13 mouse cellular contexts compared by ENCODE assay signal in the genomic region with DNA sequence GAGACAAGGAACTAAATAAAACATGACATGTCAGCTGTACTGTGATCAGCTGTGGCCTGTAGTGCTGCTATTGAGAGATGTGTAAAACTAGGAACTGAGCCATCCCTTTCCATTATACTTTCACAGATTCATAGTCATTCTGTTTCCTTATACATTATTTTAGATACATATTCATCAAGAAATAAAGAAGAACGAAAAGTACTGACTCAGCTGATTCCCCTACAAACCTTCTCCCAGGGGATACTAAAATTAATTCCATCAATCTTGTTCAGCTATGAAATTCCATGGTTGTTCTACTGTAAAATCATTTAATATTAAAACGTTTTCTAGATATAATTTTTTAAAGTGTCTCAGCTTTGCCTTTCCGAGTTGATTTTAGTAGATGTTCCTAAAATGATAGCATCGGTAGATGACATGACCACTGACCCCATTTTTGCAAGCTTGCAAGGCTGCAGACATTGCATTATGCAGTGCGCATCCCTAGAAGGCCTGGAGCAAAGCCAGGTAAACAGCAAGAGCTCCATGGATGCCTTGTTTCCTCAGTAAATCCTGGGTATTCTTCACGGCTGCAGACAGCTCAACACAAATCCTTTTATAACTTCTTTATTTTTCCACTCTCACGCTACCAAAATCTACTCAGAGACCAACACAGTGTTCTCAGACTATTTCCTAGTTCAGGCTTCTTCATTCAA. TPM values are rescaled to one million over a fixed set of nuclear protein-coding genes. Genes with fewer than 3 reads are reported as not detected.
DNase-seq lines count a peak whose midpoint lies in the region; ATAC-seq and TF ChIP-seq lines count a peak whose summit lies in the region.
"Had no signal": no experiment of that assay in that cellular context is flagged by ENCODE, and none has a peak within 500 bp of the region (broad histone marks: within the 10 kb centered on the region; RNA-seq: fewer than 3 reads in every experiment).

No protein-coding gene starts in this region.

- H3K79me2 ChIP-seq in CH12.LX (replicated peaks; ENCODE audit: control insufficient read depth, extremely low read depth, insufficient read depth, poor library complexity, severe bottlenecking) = no peaks in the 10 kb centered on the region

- 76% methylated on average over 7 of the region's 7 CpGs for WGBS in heart, embryonic 16.5 days
- WGBS in midbrain, embryonic 13.5 days = 72% methylated on average over 7 of the region's 7 CpGs

- peaks cover 14% of the 10 kb centered on the region for H3K4me1 ChIP-seq in heart, embryonic 16.5 days (ENCODE audit: control insufficient read depth, insufficient read depth, low read length)
- H3K4me1 ChIP-seq in CH12.LX (ENCODE audit: control insufficient read depth in 1 of 2, insufficient read depth in 2 of 2) = no peaks in the 10 kb centered on the region; a peak in 1 of 4 replicates
- H3K4me1 ChIP-seq in midbrain, embryonic 13.5 days (replicated peaks) = peaks cover 22% of the 10 kb centered on the region

- dilution Hi-C loops in CH12.LX (cut with MboI; ENCODE audit: extremely low pct_ligation_motif_present, extremely low pct_unique_long_range_greater_than_20kb, low sequenced_read_pairs) = no loop called here

- intact Hi-C loops in heart, postnatal 25 days (cut with DNase I) = no loop called here

- no peak overlapping the region for H3K9ac ChIP-seq in heart, embryonic 16.5 days (ENCODE audit: low read length)
- H3K9ac ChIP-seq in CH12.LX (ENCODE audit: insufficient read depth, low read depth) = no peak overlapping the region
- H3K9ac ChIP-seq in midbrain, embryonic 13.5 days (replicated peaks) = no peak overlapping the region
- H3K9ac ChIP-seq: forebrain, embryonic 12.5 days had no signal

- H3K36me3 ChIP-seq in heart, embryonic 16.5 days (ENCODE audit: control insufficient read depth, insufficient read depth) = no peaks in the 10 kb centered on the region
- H3K36me3 ChIP-seq in CH12.LX (replicated peaks in 1 of 2; ENCODE audit: control insufficient read depth in 1 of 2, insufficient read depth in 1 of 2, low read length in 1 of 2) = no peaks in the 10 kb centered on the region
- H3K36me3 ChIP-seq in midbrain, embryonic 13.5 days = no peaks in the 10 kb centered on the region
- H3K36me3 ChIP-seq: forebrain, embryonic 12.5 days had no signal

- no peak overlapping the region for H3K4me2 ChIP-seq in heart, embryonic 16.5 days (ENCODE audit: low read depth, low read length)
- no peak overlapping the region for H3K4me2 ChIP-seq in CH12.LX (ENCODE audit: insufficient read depth, low read depth, poor library complexity, severe bottlenecking)
- no peak overlapping the region for H3K4me2 ChIP-seq in midbrain, embryonic 13.5 days (replicated peaks)
- H3K4me2 ChIP-seq: forebrain, embryonic 12.5 days had no signal

- in situ Hi-C loops in CH12.LX (cut with MboI; ENCODE audit: low pct_ligation_motif_present, low pct_unique_long_range_greater_than_20kb, low sequenced_read_pairs) = loop anchor here (25.0 kb wide), 1 partner anchor 341 kb away; no protein-coding TSS in a partner anchor

- no peaks in the 10 kb centered on the region for H3K27me3 ChIP-seq in heart, embryonic 16.5 days (ENCODE audit: control insufficient read depth, insufficient read depth, low read length)
- no peaks in the 10 kb centered on the region for H3K27me3 ChIP-seq in CH12.LX (replicated peaks)
- no peaks in the 10 kb centered on the region for H3K27me3 ChIP-seq in midbrain, embryonic 13.5 days
- H3K27me3 ChIP-seq: forebrain, embryonic 12.5 days had no signal

- no peak overlapping the region for H3K4me3 ChIP-seq in heart, embryonic 16.5 days (ENCODE audit: low read length)
- H3K4me3 ChIP-seq in CH12.LX (replicated peaks in 1 of 3; ENCODE audit: low read depth in 2 of 3, low read length in 2 of 3, poor library complexity in 1 of 3) = no peak overlapping the region
- no peak overlapping the region for H3K4me3 ChIP-seq in midbrain, embryonic 13.5 days (replicated peaks)
- H3K4me3 ChIP-seq: forebrain, embryonic 12.5 days had no signal

- no peak for TF ChIP-seq RAD21 in CH12.LX (IDR thresholded peaks at IDR 0.05; ENCODE audit: low read depth, low read length)

- TF ChIP-seq POLR2A in CH12.LX (IDR thresholded peaks at IDR 0.05; ENCODE audit: low read depth, low read length) = no peak

- peaks cover 3% of the 10 kb centered on the region; the same call in 1 of the 2 replicates for H3K9me3 ChIP-seq in heart, embryonic 16.5 days (replicated peaks; ENCODE audit: control insufficient read depth, low read length)
- peaks cover 4% of the 10 kb centered on the region for H3K9me3 ChIP-seq in CH12.LX (replicated peaks; ENCODE audit: low read length)
- H3K9me3 ChIP-seq in midbrain, embryonic 13.5 days = no peaks in the 10 kb centered on the region

- TF ChIP-seq EP300 in CH12.LX (IDR thresholded peaks at IDR 0.05; ENCODE audit: low read length) = no peak

- no peak for ATAC-seq in heart, embryonic 16.5 days (replicated peaks; ENCODE audit: extremely low read depth, insufficient read depth, low FRiP score)
- ATAC-seq in midbrain, embryonic 13.5 days = no peak

- DNase-seq in cerebellum, postnatal 25 days = peak; percentile 26 to 59
- DNase-seq in cerebellum, adult 8-10 months = no peak
- no peak for DNase-seq in heart, postnatal 25 days (ENCODE audit: low spot score)
- no peak for DNase-seq in CH12.LX (ENCODE audit: extremely low read depth)
- no peak for DNase-seq in urinary bladder, postnatal 14 days (ENCODE audit: low spot score)
- no peak for DNase-seq in natural killer cell, adult 2 months (ENCODE audit: low spot score in 2 of 2)
- DNase-seq: kidney, adult 11 months; kidney, postnatal 25 days; lung, adult 2 months had no signal

- no peak for TF ChIP-seq CTCF in CH12.LX (conservative IDR thresholded peaks at IDR 0.05 in 1 of 2, IDR thresholded peaks at IDR 0.05 in 1 of 2; ENCODE audit: low read depth in 2 of 2, low read length in 2 of 2)

- H3K27ac ChIP-seq in heart, embryonic 16.5 days (ENCODE audit: low read length) = peak overlapping the region; percentile 67
- H3K27ac ChIP-seq in CH12.LX (ENCODE audit: insufficient read depth, low read depth) = no peak overlapping the region
- peak overlapping the region; percentile 21; the same call in 1 of the 2 replicates for H3K27ac ChIP-seq in midbrain, embryonic 13.5 days
- H3K27ac ChIP-seq: forebrain, embryonic 12.5 days; macrophage had no signal

TF ChIP-seq in CH12.LX, 34 proteins besides CTCF, POLR2A, EP300 and RAD21:
- peak; percentile 55; the same call in 1 of the 2 replicates for TF ChIP-seq MAFK (IDR thresholded peaks at IDR 0.05; ENCODE audit: insufficient replicate concordance, low read length)
- TF ChIP-seq BHLHE40 (IDR thresholded peaks at IDR 0.05; ENCODE audit: low read depth, low read length) = no peak
- no peak for TF ChIP-seq NELFE (IDR thresholded peaks at IDR 0.05; ENCODE audit: low read depth, low read length)
TF ChIP-seq in CH12.LX: peak in this region for 1.

RNA-seq across cellular contexts. Expression of a gene that starts 22.9 kb away (rescaled TPM):
- 1.7 and 1.9 TPM in 2 replicates for polyA plus RNA-seq in heart, embryonic 16.5 days (2015; fragmentation: Nextera tagmentation; extraction: Ambion mirVana)
- total RNA-seq in heart, postnatal 25 days (2021) = under 1 TPM; 0.67 to 0.83 TPM
- total RNA-seq in CH12.LX (2012; rRNA removed) (0.34 and 0.50 TPM in 2 replicates), CH12.LX (2014; rRNA removed) (0.07 and 0.08 TPM in 2 replicates)
- polyA plus RNA-seq in CH12.LX (2012; ENCODE audit: insufficient read length, low read depth) = not detected in 2 replicates
- polyA plus RNA-seq in midbrain, embryonic 13.5 days (2015; fragmentation: Nextera tagmentation; extraction: Ambion mirVana) = 86.5 and 89.4 TPM in 2 replicates

RNA-seq across cellular contexts. Expression of a gene that starts 54.0 kb away (rescaled TPM):
- polyA plus RNA-seq in heart, embryonic 16.5 days (2015; fragmentation: Nextera tagmentation; extraction: Ambion mirVana) = 3.2 and 3.4 TPM in 2 replicates
- 1 to 10 TPM; 2.4 TPM for total RNA-seq in heart, postnatal 25 days (2021)
- total RNA-seq in CH12.LX (2012; rRNA removed) (3.7 and 3.9 TPM in 2 replicates), CH12.LX (2014; rRNA removed) (3.9 and 4.2 TPM in 2 replicates)
- 3.5 and 4.2 TPM in 2 replicates for polyA plus RNA-seq in CH12.LX (2012; ENCODE audit: insufficient read length, low read depth)
- polyA plus RNA-seq in midbrain, embryonic 13.5 days (2015; fragmentation: Nextera tagmentation; extraction: Ambion mirVana) = 9.5 and 9.6 TPM in 2 replicates

Comparison
In these comparisons a context has a peak if more than half of its experiments do, and no peak if none do; other contexts are left out.
1. DNase-seq: peak in cerebellum, postnatal 25 days (2 of 2); none in cerebellum, adult 8-10 months (single experiment), heart, postnatal 25 days (single experiment), CH12.LX (single experiment), urinary bladder, postnatal 14 days (single experiment) and natural killer cell, adult 2 months (0 of 2).
2. RNA of a gene that starts 22.9 kb away (polyA plus RNA-seq): 86.5 to 89.4 TPM in midbrain, embryonic 13.5 days; 1.7 to 1.9 TPM in heart, embryonic 16.5 days and not detected in CH12.LX; every median in the first group is over 10 times any median in the second.